Mouse (Mus musculus): ENCODE data around the gene Pptc7.

The Pptc7 gene

DNA sequence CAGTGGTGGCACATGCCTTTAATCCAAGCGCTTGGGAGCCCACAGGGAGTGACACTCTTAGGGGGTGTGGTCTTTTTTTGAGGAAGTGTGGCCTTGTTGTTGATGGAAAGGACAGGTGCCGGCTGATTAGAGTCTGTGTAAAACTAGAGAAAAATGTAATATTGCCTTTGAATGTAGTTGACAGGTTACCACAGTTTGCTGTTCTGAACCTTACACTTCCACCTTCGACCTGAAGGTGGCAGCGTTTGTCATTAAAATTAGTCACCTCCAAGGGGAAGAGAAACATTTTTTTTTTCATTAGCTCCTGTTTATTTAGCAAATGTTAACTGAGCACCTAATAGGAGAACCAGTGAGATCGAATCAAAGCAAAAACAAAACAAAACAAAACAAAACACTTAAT is 16.3 kb upstream of the Pptc7 start:
- peak; percentile 86 for DNase-seq

- no peak for DNase-seq
Measured at GRCm38 (mm10) chr5:122268858-122269604, 15.1 kb upstream of the Pptc7 start.

DNA sequence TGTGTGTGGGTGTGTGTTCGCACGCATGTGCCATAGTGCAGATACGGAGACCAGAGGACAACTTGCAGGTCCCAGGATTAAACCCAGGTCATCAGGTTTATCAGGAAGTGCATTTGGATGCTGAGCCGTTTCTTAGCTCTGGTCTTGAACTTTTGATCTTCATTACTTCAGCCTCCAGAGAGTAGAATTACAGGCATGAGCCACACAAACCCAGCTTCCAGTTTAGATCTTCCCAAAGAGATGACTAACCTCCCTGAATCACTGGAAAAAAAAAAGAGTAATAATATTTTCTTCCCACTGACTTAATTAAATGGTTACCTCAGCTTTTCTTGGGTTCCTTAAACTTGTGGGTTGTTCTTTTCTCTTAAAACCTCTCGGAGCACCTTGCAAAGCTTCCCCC is 11.3 kb upstream of the Pptc7 start:
- no peak for DNase-seq

- no peak for DNase-seq
Measured at GRCm38 (mm10) chr5:122274785-122275184, 9.4 kb upstream of the Pptc7 start.

GRCm38 (mm10) chr5:122278946-122279345 is 5.2 kb upstream of the Pptc7 start:
- peak; percentile 84 for DNase-seq

DNA sequence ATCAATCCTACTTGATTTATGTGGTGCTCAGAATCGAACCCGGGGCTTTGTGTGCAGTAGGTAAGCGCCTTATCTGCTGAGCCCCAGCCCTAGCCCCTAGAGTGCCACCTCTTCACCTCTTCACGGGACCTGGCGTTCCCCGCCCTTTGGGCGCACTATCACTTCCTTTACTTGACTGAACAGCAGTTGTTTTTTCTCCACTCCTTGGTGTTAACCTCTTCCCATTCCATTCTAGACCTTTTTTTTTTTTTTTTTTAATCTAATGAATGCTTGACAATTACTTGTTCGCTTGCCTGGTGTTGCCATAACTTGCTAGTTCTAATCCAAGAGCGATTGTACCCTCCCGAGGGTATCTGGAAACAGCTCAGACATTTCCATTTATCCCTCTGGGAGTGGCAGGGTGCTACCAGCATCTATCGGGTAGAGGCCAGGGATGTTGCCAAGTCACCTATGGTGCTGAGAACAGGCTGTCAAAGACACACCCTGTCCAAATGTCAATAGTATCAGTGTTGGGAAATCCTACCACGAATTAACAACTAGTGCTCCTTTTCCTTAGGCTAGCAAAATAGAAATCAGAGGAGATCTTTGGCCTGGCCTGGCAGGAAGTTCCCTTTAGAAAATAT is 4.3 kb upstream of the Pptc7 start:
- DNase-seq, result no peak

- DNase-seq, result no peak
Measured at GRCm38 (mm10) chr5:122280422-122280826, 3.7 kb upstream of the Pptc7 start.

DNA sequence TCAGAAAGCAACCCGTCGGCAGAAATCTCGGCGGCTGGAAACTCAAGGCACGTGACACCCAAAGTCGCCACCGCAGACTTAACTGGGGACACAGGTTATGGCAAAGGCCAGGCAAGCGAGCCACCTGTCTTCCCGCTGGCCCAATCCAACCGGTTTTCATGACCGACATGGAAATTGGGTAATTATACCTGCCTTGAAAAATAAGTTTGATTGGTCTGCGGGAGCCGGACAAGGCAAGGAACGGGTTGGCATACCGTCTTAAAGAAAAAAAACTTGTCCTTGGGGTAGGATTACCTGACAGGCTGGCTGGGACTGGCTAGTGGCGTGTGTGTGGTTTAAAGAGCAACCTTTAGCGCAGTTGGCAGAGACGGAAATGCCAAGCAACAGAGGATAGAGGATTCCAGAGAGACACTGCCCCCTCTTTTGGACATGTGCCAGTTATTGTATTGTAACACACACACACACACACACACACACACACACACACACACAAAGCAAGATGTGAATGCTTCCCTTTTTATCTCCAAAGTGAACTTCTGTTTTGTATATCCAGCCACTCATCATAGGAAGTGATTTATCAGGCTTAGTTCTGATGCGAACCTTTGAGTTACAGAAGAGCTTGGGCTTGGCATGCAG is 3.2 kb upstream of the Pptc7 start:
- DNase-seq, result no peak

GRCm38 (mm10) chr5:122283828-122284182 is 360 bp upstream of the Pptc7 start:
- no peak for DNase-seq

DNA sequence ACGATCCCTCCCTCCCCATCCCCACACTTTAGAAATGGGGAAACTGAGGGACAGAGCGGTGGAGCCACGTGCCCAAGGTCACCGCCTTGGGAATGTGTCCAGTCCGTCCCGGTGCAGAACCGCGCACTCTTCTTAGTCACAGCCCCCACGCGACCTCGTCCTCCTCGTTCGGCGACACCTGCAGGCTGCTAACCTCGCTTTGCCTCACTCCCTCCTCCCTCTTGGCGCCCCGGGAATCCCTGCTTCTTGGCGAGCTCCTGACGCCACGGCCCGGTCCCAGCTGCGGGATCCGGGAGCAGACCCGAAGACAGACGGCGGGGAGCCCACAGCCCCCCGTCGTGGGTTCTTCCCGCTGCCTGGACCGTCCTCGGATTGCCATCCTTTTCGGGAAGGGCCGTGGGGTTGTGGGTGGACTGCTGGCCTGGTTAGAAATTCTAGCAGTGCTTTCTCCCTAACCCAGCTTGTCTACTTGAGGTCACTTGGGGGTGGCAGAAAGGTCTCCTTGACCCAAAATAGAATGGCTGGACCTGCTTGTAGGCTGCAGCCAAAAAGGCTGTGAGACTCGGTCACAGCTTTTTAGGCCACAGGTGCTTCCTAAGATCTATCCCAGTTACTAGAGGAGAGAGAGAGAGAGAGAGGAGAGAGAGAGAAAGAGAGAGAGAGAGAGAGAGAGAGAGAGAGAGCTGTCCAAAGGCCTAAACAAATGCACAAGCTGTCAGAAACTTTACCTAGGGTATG is 1.0 kb downstream of the Pptc7 start:
- peak; percentile 71 for DNase-seq

DNA sequence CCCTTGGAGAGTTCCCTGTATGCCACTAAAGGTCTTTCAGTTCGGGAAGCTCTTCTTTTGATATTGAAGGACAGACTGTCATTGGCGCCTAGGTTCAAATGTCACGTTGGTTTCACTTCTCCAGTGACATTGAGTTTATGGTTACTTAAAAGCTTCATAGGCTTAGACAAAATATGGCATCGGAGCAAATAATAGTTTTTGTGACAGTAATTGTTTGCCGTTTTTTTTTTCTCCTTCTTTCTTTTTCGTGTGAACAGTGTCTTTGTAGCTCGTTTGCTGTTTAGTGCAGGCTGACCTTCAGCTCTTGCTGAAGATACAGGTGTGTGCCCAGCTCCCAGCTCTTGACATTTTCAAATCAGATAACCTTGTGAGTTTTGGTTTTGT is 1.6 kb downstream of the Pptc7 start:
- no peak for DNase-seq

DNA sequence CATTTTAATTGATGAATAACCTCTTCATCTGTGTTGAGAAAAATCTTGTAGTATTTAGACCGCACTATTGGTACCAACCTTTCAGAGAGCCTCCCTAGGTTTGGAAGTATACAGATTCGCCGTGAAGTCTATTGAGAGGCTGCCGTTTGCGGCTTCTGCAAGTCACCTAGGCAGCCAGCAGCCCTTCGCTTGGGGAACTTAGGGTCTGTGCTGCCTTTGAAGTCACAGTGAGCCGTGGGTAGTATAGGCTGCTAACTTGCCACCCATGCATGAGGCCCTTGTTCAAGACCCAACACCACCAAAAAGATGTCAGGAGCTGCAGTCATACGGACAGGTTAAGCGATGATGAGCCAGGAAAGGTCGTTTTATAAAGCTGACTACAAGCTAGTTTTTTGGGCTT is 2.0 kb downstream of the Pptc7 start:
- no peak for DNase-seq

DNA sequence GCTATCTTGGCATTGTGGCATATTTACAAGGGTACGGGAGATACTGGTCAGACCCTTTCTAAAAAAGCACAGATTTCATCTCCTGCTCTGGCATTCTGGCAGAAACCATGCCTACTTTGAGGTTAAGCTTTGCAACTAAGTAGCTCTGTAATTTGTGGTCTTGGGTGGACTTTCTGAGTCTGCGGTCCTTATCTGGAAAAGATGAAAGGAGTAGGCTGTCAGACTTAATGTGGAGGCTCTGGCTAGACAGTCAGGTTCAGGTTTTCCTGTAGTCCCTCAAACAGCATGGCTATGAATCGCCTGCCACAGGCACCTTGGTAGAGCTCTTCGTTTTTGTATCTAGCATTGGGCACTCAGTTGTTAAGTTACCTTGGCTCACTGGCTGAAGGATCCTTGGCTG is 2.9 kb downstream of the Pptc7 start:
- DNase-seq, result no peak

DNA sequence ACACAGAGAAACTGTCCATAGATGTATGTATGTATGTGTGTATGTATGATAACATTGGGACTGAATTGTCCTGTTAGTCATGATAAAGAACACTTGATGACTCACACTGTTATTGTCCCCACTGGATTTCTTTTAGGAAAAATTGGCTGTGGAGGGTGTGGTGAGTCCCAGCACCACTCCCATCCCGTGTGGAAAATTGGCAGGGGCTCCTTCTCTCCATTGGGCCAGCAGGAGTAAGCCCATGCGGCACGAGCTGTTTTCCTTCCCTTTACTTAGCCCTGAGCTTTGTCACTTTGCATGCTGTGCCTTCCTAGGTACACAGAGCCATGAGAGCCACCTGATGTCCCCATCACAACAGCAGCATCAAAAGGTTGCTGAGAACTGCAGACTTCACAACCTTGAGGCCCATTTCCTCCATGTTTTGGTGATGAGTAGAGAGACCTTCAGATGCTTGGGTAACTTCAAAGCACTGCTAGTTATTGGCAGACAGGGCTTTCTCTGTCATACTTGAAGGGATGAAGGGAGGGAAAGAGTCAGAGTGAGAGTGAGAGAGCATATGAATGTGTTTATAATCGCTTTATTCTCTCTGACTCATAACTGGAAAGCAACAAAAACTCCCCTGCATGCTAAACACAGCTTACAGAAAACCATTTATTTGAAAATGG is 4.1 kb downstream of the Pptc7 start:
- DNase-seq, result no peak

- DNase-seq, result no peak
Measured at GRCm38 (mm10) chr5:122291149-122291548, 7.0 kb downstream of the Pptc7 start.

DNA sequence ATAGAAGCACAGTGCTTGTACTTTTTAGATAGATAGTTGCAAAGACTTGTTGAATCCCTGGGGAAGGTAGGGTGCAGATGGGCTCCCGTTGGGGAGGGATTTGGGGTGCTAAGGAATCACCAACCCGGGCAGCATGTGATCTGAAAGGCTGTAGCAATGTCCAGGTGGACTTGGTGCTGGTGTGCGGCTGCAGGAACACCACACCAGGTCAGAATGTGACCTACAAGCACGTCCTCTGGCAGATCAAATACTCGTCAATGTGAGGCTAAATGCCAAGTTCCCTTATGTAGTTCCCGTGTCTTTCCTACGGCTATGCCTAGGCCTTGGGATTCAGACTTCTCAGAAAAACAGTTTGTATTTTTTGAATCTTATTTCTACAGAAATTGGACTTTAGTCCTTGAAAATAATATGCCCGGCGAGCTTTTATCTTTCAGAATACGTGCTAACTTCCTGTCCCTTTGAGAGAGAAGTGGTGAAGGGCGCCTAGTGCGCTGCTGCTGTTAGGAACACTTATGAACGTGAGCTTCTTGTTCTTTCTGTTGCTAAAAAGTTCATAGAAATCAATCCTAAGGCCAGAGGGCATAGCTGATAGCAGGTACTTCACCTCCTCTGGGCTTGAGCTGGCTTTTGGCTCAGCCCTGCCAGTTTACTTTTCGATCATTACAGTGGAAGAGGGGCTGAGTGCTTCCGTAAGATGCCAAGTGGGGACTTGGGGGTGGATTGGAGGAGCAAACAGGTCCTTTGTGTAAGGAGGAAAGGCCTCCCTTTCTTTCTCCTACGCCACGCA is 7.6 kb downstream of the Pptc7 start:
- no peak for DNase-seq

GRCm38 (mm10) chr5:122293131-122293530 is 9.0 kb downstream of the Pptc7 start:
- DNase-seq, result no peak

DNA sequence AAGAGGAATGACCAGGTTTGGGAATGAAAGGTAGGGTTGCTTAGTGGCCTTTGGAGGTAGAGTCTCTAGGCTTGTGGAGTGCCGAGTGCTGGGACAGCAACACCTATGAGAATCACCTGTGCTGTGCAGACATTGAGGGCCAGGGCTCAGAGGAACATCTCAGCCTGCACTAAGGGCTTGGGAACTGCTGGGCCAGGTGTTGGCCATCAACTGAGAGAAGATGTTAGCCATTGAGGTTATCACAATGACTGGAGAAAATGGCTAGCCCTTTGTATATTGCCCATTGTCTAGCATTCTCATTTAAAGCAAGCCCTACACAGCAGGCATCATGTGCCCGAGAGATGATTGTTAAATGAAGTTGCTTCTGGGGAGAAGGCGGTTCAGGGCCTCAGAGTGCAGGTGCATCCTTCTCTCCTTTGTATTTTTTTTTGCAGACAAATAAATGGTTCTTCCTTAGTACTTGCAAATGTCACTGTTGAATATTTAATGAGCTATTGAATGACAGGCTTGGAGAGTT is 10.1 kb downstream of the Pptc7 start:
- no peak for DNase-seq

DNA sequence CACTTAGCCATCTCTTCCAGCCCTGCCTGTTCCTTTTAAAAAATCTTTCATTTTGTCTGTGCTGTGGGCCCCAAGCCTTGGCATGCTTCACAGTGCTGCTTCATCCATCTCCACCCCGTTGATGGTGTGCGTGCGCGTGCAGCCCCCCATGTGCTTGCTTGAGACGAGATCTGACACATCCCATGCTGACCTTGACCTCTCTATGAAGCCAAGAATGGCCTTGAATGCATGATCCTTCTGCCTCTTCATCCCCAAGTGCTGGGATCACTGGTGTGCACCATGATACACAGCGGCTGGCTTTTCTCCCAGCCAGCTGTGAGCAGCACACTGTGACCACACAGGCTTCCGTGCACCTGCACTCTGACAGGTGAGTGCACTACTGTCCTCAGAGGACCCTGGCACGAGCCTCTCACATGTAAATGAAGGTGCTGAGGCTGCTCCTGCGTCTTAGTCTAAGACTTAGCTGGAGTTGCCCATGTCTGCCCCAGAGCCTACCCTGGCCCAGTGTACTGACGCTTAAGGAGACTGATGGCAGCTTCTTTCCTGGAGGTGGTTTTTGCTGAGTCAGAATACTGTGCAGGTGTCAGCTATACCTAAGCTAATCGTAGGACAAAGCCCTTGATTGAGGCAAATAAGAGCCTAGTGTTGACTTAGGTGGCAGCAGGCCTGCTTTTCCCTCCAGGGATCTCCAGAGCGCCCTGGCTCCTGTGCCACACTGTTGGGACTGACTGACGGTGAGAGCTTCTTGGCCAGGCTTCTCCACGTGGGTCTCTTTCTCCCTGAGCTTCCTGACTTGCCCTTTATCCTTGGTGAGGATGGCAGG is 11.2 kb downstream of the Pptc7 start:
- no peak for DNase-seq

DNA sequence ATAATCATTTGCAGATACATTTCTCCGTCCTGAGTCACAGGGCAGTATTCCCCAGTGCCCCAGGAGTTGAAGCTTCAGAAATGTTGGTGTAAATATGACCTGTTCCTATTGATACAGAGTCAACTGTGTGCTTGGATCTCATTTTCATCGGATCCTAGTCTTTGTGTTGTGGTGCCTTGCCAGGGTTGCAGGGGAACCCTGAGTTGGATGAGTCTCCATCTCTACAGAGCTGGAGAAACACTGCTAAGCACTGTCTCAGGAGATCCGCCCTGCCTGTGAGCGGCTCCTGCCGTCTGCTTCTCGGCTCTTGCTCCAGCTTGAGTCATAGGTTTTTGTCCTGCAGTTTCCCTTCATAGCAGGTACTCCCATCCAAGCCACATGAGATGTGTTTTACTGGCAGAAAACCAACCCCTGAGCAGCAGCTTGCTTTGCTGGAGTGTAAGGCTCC is 15.9 kb downstream of the Pptc7 start:
- DNase-seq, result peak; percentile 72
